Comparison of ENCODE assay signal across 10 mouse cellular contexts in the genomic region with DNA sequence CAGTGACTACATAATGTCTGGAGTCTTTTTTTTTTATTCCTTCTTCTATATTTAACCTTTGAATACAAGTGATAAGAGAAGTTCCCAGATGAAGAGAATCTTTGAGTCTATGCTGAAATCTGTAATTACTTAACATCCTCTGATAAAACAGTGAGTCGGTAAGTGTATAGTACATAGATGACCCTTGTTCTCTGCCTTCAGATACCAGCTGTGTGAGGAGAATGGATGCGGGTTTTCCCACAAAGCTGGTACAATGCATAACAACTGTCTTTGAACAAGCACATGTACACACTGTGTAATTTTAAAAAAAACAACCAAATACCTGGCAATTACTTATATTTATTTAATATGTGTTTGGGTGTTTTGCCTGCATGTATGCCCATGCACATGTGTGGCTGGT.
DNase-seq lines count a peak whose midpoint lies in the region; ATAC-seq and TF ChIP-seq lines count a peak whose summit lies in the region.
"Had no signal": no experiment of that assay in that cellular context is flagged by ENCODE, and none has a peak within 500 bp of the region (broad histone marks: within the 10 kb centered on the region; RNA-seq: fewer than 3 reads in every experiment).

No protein-coding gene starts in this region.

- H3K36me3 ChIP-seq in heart, embryonic 14.5 days (ENCODE audit: control insufficient read depth, insufficient read depth, low read length), result no peaks in the 10 kb centered on the region
- no peaks in the 10 kb centered on the region for H3K36me3 ChIP-seq in E14TG2a.4 (ENCODE audit: insufficient read depth, low read length)
- H3K36me3 ChIP-seq in forebrain, embryonic 15.5 days, result no peaks in the 10 kb centered on the region
- no peaks in the 10 kb centered on the region for H3K36me3 ChIP-seq in midbrain, embryonic 10.5 days

- WGBS in heart, embryonic 14.5 days, result 34% methylated on average over 2 of the region's 2 CpGs
- 49% methylated on average over 2 of the region's 2 CpGs for WGBS in forebrain, embryonic 15.5 days
- 67% methylated on average over 2 of the region's 2 CpGs for WGBS in midbrain, embryonic 10.5 days

- no peak for ATAC-seq in heart, embryonic 14.5 days (ENCODE audit: insufficient number of reproducible peaks, insufficient read depth, low FRiP score, low read depth)
- peak; percentile 68 for ATAC-seq in forebrain, embryonic 15.5 days (replicated peaks)
- no peak for ATAC-seq in CD4-positive, CD25-positive, alpha-beta regulatory T cell, adult 4 months

- peak overlapping the region; percentile 27 to 69; a peak in 3 of 4 replicates for H3K27ac ChIP-seq in heart, embryonic 14.5 days (replicated peaks in 1 of 2; ENCODE audit: control insufficient read depth in 1 of 2, insufficient read depth in 1 of 2, low read depth in 2 of 2, low read length in 2 of 2)
- peak overlapping the region; percentile 93 for H3K27ac ChIP-seq in forebrain, embryonic 15.5 days (replicated peaks)
- peak overlapping the region; percentile 86 for H3K27ac ChIP-seq in midbrain, embryonic 10.5 days (replicated peaks)

- no peak for TF ChIP-seq CTCF in E14TG2a.4 (conservative IDR thresholded peaks at IDR 0.05; ENCODE audit: low read length)

- intact Hi-C loops in heart, postnatal 10 days (cut with DNase I), result no loop called here

- H3K4me1 ChIP-seq in heart, embryonic 14.5 days (ENCODE audit: control insufficient read depth in 2 of 2, insufficient read depth in 2 of 2, low read length in 2 of 2), result peaks cover 0 to 5% of the 10 kb centered on the region in 2 experiments; a peak in 3 of 4 replicates
- H3K4me1 ChIP-seq in E14TG2a.4 (replicated peaks; ENCODE audit: low read depth, low read length), result peaks cover 22% of the 10 kb centered on the region
- peaks cover 7% of the 10 kb centered on the region; the same call in 1 of the 2 replicates for H3K4me1 ChIP-seq in forebrain, embryonic 15.5 days
- peaks cover 24% of the 10 kb centered on the region for H3K4me1 ChIP-seq in midbrain, embryonic 10.5 days

- H3K9me3 ChIP-seq in heart, embryonic 14.5 days (ENCODE audit: control insufficient read depth, low read length), result no peaks in the 10 kb centered on the region
- peaks cover 9% of the 10 kb centered on the region; the same call in 1 of the 2 replicates for H3K9me3 ChIP-seq in E14TG2a.4 (ENCODE audit: low read length)
- H3K9me3 ChIP-seq in forebrain, embryonic 15.5 days, result no peaks in the 10 kb centered on the region
- no peaks in the 10 kb centered on the region for H3K9me3 ChIP-seq in midbrain, embryonic 10.5 days (replicated peaks)

- H3K27me3 ChIP-seq in heart, embryonic 14.5 days (ENCODE audit: control insufficient read depth, insufficient read depth, low read length), result no peaks in the 10 kb centered on the region
- no peaks in the 10 kb centered on the region for H3K27me3 ChIP-seq in E14TG2a.4 (ENCODE audit: insufficient read depth, low read length)
- H3K27me3 ChIP-seq in forebrain, embryonic 15.5 days, result no peaks in the 10 kb centered on the region
- H3K27me3 ChIP-seq in midbrain, embryonic 10.5 days (ENCODE audit: low read depth, poor library complexity, severe bottlenecking), result 0 out of 2 replicates have a peak, but pooled peaks cover 3% of the 10 kb centered on the region

- peak overlapping the region; percentile 61; the same call in 1 of the 2 replicates for H3K4me2 ChIP-seq in heart, embryonic 14.5 days (ENCODE audit: low read length)
- peak overlapping the region; percentile 48; the same call in 1 of the 2 replicates for H3K4me2 ChIP-seq in forebrain, embryonic 15.5 days (replicated peaks)

- H3K9ac ChIP-seq in heart, embryonic 14.5 days (ENCODE audit: low read length), result no peak overlapping the region
- no peak overlapping the region for H3K9ac ChIP-seq in forebrain, embryonic 15.5 days (replicated peaks)

- no peak overlapping the region for H3K4me3 ChIP-seq in heart, embryonic 14.5 days (ENCODE audit: control insufficient read depth in 1 of 2, insufficient read depth in 1 of 2, low read depth in 1 of 2, low read length in 2 of 2)
- peak overlapping the region; percentile 56; the same call in 1 of the 2 replicates for H3K4me3 ChIP-seq in E14TG2a.4 (replicated peaks; ENCODE audit: low read length)
- H3K4me3 ChIP-seq in forebrain, embryonic 15.5 days, result no peak overlapping the region
- no peak overlapping the region for H3K4me3 ChIP-seq in midbrain, embryonic 10.5 days

- no peak for DNase-seq in heart, postnatal 10 days
- no peak for DNase-seq in midbrain, embryonic 10.5 days (ENCODE audit: low spot score)
- no peak for DNase-seq in T-cell, adult 2 months (ENCODE audit: low spot score)
- no peak for DNase-seq in cerebellum, postnatal 4 days (ENCODE audit: low spot score in 2 of 2)
- DNase-seq: right cerebral cortex, adult 18-20 months; thymus, adult 2 months had no signal
